Mouse (Mus musculus): ENCODE results near the gene Efnb1. TPM values are rescaled to one million over a fixed set of nuclear protein-coding genes. Genes with fewer than 3 reads are reported as not detected.

Efnb1 gene
- polyA plus RNA-seq, 1 experiment from 2014 or later: 31.4 TPM

Other genes with a start within 250 kb of the Efnb1 start
- gene Ophn1, start 245.1 kb upstream of the Efnb1 start, polyA plus RNA-seq (2015; fragmentation: Nextera tagmentation; extraction: Ambion mirVana): 8.4 and 10.2 TPM in 2 replicates
- gene Yipf6, start 199.8 kb upstream of the Efnb1 start, polyA plus RNA-seq (2015; fragmentation: Nextera tagmentation; extraction: Ambion mirVana): 25.4 and 25.8 TPM in 2 replicates
- 7.3 and 7.5 TPM in 2 replicates for gene Stard8, start 132.9 kb upstream of the Efnb1 start, polyA plus RNA-seq (2015; fragmentation: Nextera tagmentation; extraction: Ambion mirVana)

All from intestine, embryonic 15.5 days (tissue).